Mouse (Mus musculus) small intestine, adult 2 months (tissue): ENCODE measurements around the gene Dclk2. TPM values are rescaled to one million over a fixed set of nuclear protein-coding genes. Genes with fewer than 3 reads are reported as not detected.

ENCODE experiments used
- H3K27ac ChIP-seq: fragments of 200-500 bp; 2 replicates; pipeline ENCODE4 v1.5.1; 2012; ENCODE audit warnings: low read depth, low read length, control low read depth, inconsistent platforms; ENCODE audit not compliant: insufficient read depth
- H3K27me3 ChIP-seq: fragments of 200-500 bp; 2 replicates; pipeline ENCODE4 v1.6.1; 2012; ENCODE audit warnings: mild to moderate bottlenecking, moderate library complexity, low read length, inconsistent platforms; ENCODE audit not compliant: control insufficient read depth, insufficient read depth
- H3K36me3 ChIP-seq: fragments of 200-500 bp; 2 replicates; pipeline ENCODE4 v1.6.1; 2012; ENCODE audit warnings: mild to moderate bottlenecking, low read length, control low read depth, inconsistent platforms; ENCODE audit not compliant: control insufficient read depth, insufficient read depth
- H3K4me1 ChIP-seq: fragments of 200-500 bp; 2 replicates; pipeline ENCODE4 v1.6.1; 2012; ENCODE audit warnings: low read length, inconsistent platforms, mixed read lengths; ENCODE audit not compliant: control insufficient read depth, insufficient read depth, insufficient read length
- H3K4me3 ChIP-seq: fragments of 200-500 bp; 2 replicates; pipeline ENCODE4 v1.5.1; 2012; ENCODE audit warnings: low read depth, mild to moderate bottlenecking, control low read depth, inconsistent platforms, low read length, moderate library complexity
- CTCF ChIP-seq: fragments of 200-500 bp; IDR thresholded peaks from 2 replicates; pipeline ENCODE4 v1.5.1; 2012; ENCODE audit warnings: low read depth, mild to moderate bottlenecking, control low read depth, inconsistent platforms, low read length, moderate library complexity, mixed read lengths; ENCODE audit not compliant: insufficient replicate concordance, insufficient read length; ENCODE audit errors: extremely low read depth
- POLR2A ChIP-seq: fragments of 200-500 bp; IDR thresholded peaks from 2 replicates; pipeline ENCODE4 v1.6.1; 2012; ENCODE audit warnings: low read depth, mild to moderate bottlenecking, control low read depth, inconsistent platforms, low read length, moderate library complexity
- WGBS: fragments of 180-500 bp; shearing (Covaris S2); methylation state at CpG from one replicate; pipeline ENCODE4 v1.1.7; 2018; 5-methylcytosine and 5-hydroxymethylcytosine counted together
- polyA plus RNA-seq: library from polyadenylated mRNA; depleted of rRNA; stranded (reverse); fragments of >200 nt; gene quantifications from 2 replicates; pipeline ENCODE4 v1.2.3, GENCODE M21; 2012

Dclk2 gene
- polyA plus RNA-seq, 1 experiment = 2.4 TPM

DNA sequence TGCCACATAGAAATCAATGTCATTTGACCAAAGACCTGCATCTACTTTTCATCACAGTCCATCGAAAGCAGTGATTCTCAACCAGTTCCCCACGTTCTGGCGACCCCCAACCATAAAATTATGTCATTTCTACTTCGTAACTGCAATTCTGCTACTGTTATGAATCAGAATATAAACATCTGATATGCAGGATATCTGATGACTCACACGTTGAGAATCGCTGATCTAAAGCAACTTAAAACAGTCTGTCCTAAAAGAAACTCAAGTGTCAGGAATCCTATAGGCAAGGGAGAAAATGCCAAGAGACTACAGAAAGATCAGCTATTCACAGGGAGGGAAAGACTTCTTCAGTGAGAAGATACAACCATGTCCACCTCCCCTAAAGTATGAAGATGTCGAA, 69.5 kb downstream of the Dclk2 start:
- Histone ChIP-seq H3K4me3 (no peak overlapping the region), H3K27me3 (no peaks in the 10 kb centered on the region), H3K36me3 (no peaks in the 10 kb centered on the region), H3K27ac (no peak overlapping the region), H3K4me1 (no peaks in the 10 kb centered on the region)
- TF ChIP-seq POLR2A (no peak), CTCF (no peak)
- 75% methylated on average over 7 of the region's 7 CpGs for WGBS

- no peaks in the 10 kb centered on the region for H3K27me3 ChIP-seq
- no peaks in the 10 kb centered on the region for H3K36me3 ChIP-seq
- no peak overlapping the region for H3K27ac ChIP-seq
- no peaks in the 10 kb centered on the region for H3K4me1 ChIP-seq
- TF ChIP-seq CTCF = no peak
- TF ChIP-seq POLR2A = no peak
- H3K4me3 ChIP-seq = no peak overlapping the region
- 74% methylated on average over 10 of the region's 10 CpGs for whole genome bisulfite sequencing
These were observed 70.1 kb downstream of the Dclk2 start for GRCm38 (mm10) chr3:86850394-86851030.

DNA sequence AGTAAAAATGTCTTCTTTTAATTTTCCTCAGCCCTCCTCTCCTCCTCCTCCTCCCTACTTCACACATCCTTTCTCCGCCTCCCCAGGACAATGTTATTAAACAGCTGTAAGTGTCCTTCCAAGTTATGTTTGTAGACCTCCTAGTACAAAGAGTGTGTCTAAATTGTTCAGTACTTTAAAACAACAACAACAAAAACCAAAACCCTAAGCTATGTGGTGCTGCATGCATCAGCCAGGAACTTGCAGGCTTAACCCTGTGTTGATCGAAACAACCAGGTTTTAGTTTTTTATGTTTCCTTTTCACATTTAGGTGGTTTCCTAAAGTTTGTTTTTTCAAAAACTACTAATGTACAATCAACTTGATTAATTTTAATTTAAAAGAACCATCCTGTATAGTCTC, 71.3 kb downstream of the Dclk2 start:
- 74% methylated on average over 2 of the region's 2 CpGs for WGBS
- H3K36me3 ChIP-seq = no peaks in the 10 kb centered on the region
- no peak overlapping the region for H3K27ac ChIP-seq
- H3K27me3 ChIP-seq = no peaks in the 10 kb centered on the region; the same call in 1 of the 2 replicates
- no peak for TF ChIP-seq POLR2A
- H3K4me1 ChIP-seq = no peaks in the 10 kb centered on the region
- H3K4me3 ChIP-seq = no peak overlapping the region

DNA sequence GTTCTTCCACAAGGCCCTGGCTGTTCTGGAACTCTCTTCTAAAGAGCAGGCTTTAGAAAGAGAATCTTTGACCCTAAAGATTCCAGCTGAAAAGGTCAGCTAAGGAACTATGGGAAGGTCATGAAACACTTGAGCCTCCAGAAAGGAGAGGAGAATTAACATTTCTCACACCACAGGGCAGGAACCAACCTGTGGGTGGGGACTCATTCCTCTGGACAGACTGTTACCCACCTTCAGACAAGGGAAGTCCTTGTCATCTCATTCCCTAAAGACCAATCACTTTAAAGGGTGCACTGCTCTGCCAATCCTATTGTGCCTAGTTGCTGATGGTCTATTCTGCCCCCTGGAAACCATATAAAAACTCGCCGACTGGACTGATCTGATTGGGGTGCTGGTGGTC, 73.1 kb downstream of the Dclk2 start:
- Histone ChIP-seq H3K27ac (no peak overlapping the region), H3K36me3 (no peaks in the 10 kb centered on the region), H3K4me1 (no peaks in the 10 kb centered on the region), H3K27me3 (no peaks in the 10 kb centered on the region; the same call in 1 of the 2 replicates), H3K4me3 (no peak overlapping the region)
- TF ChIP-seq POLR2A (no peak), CTCF (no peak)
- WGBS = 89% methylated on average over 2 of the region's 2 CpGs

DNA sequence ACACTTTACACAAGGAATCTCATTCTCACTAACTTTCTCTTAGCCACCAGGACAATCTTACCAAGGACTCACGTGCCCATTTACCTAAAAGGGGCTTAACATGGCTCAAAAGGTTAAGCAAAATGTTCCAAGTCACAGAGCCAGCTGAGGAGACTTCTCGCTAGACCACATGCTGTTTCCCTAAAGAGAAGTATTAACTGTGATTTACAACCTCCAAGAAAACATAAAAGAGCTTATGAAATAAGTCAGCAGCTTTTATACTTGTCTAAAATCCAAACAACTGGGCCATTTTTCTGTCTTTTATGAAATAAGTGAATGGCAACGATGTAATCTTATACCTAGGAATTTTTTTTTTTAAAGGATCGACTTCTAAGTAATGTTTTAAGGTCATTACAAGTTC, 74.6 kb downstream of the Dclk2 start:
- TF ChIP-seq POLR2A (no peak), CTCF (no peak)

DNA sequence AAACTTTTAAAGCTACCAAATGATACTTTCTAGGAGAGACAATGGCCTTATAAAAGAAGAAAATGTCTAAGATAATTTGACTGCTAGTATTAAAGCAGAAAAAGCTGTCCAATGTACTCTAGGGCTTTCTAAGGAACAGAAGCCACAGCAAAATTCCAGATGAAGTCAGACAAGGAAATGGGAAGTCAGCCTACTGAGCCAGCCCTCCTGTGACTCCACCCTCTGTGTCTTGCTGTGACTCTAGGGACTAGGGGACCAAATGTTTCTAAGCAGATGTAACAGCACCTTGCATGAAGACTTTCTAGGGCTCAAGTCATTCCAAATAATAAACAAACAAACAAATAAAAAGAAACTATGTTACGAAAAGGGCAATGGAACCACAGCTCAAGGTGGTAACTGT, 75.1 kb downstream of the Dclk2 start:
- TF ChIP-seq POLR2A (no peak), CTCF (no peak)
- no peaks in the 10 kb centered on the region; the same call in 1 of the 2 replicates for H3K27me3 ChIP-seq
- WGBS = 85% methylated on average over 1 of the region's 1 CpGs
- H3K36me3 ChIP-seq = no peaks in the 10 kb centered on the region
- H3K4me1 ChIP-seq = no peaks in the 10 kb centered on the region
- no peak overlapping the region for H3K27ac ChIP-seq
- H3K4me3 ChIP-seq = no peak overlapping the region

More for the DNA sequence above, 74.6 kb downstream of the Dclk2 start:
- no peak overlapping the region for H3K4me3 ChIP-seq
- no peaks in the 10 kb centered on the region for H3K36me3 ChIP-seq
- no peaks in the 10 kb centered on the region; the same call in 1 of the 2 replicates for H3K27me3 ChIP-seq
- no peak overlapping the region for H3K27ac ChIP-seq
- H3K4me1 ChIP-seq = no peaks in the 10 kb centered on the region
- 63% methylated on average over 4 of the region's 4 CpGs for WGBS

- Histone ChIP-seq H3K4me1 (no peaks in the 10 kb centered on the region), H3K27me3 (no peaks in the 10 kb centered on the region; the same call in 1 of the 2 replicates), H3K4me3 (no peak overlapping the region), H3K36me3 (no peaks in the 10 kb centered on the region), H3K27ac (no peak overlapping the region)
- 38% methylated on average over 8 of the region's 8 CpGs for WGBS
- TF ChIP-seq POLR2A (no peak), CTCF (no peak)
These were observed 75.7 kb downstream of the Dclk2 start for GRCm38 (mm10) chr3:86844804-86845481.
